Mouse (Mus musculus): ENCODE measurements around the gene Cherp.
A peak's percentile ranks its signal among the peaks of the same experiment; 100 is the strongest.

DNA sequence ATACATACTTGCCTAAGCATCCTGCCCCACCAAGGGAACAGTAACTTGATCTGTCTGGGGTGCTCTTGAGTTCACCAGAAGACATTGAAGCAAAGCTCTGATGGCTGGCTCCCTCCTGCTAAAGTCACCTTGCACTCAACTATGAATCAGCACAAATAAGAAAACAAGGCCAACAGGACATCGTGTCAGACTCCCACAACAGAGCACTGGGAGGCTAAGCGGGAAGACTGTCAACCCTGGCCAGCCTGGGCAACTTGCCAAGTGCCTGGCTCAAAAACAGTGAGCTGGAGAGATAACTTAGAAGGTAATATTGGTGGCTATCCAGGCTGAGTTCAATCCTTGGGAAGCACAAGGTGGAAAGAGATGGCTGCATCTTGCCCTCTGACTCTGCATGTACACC is 40.1 kb downstream of the Cherp start:
- no peak for TF ChIP-seq CTCF (IDR thresholded peaks at IDR 0.05)
- no peak for TF ChIP-seq POLR2A (IDR thresholded peaks at IDR 0.05; ENCODE audit: insufficient read depth, low read depth, low read length)
- peak; percentile 87 for TF ChIP-seq EP300 (IDR thresholded peaks at IDR 0.05; ENCODE audit: insufficient read depth, low read depth, low read length)

Data from heart, adult 2 months (tissue).